Mouse (Mus musculus) bone marrow macrophage, adult 2 months (primary cell): ENCODE measurements at regions not wholly inside any gene's neighbourhood (a gene's known extent, or its start where the extent isn't known, plus 50 kb on each side); places are given as distances from the start of the nearest gene placed in this dataset.

ENCODE experiments used
- H3K27ac ChIP-seq: 2 replicates; pipeline ENCODE4 v1.5.1; 2012; ENCODE audit warnings: low read depth, low read length; ENCODE audit not compliant: insufficient read depth
- H3K4me1 ChIP-seq: 2 replicates; pipeline ENCODE4 v1.6.1; 2012; ENCODE audit warnings: low read length; ENCODE audit not compliant: control insufficient read depth, insufficient read depth
- H3K4me3 ChIP-seq: 2 replicates; pipeline ENCODE4 v1.5.1; 2012; ENCODE audit warnings: mild to moderate bottlenecking, low read length, moderate library complexity; ENCODE audit not compliant: insufficient read depth
- CTCF ChIP-seq: IDR thresholded peaks from 2 replicates; pipeline ENCODE4 v1.5.1; 2012; ENCODE audit warnings: low read depth, mild to moderate bottlenecking, low read length, moderate library complexity
- POLR2A ChIP-seq: IDR thresholded peaks from 2 replicates; pipeline ENCODE4 v1.6.1; 2012; ENCODE audit warnings: mild to moderate bottlenecking, low read depth, low read length, borderline replicate concordance

GRCm38 (mm10) chr13:53875546-53875945 lies 180.0 kb downstream of the Drd1 start:
- no peak for TF ChIP-seq CTCF
- TF ChIP-seq POLR2A, result no peak
- no peaks in the 10 kb centered on the region for H3K4me1 ChIP-seq

GRCm38 (mm10) chr13:53865323-53865722 lies 190.2 kb downstream of the Drd1 start:
- Histone ChIP-seq H3K27ac (no peak overlapping the region), H3K4me3 (no peak overlapping the region), H3K4me1 (no peaks in the 10 kb centered on the region)
- TF ChIP-seq CTCF, result no peak
- no peak for TF ChIP-seq POLR2A

More at GRCm38 (mm10) chr13:53875546-53875945, 180.0 kb downstream of the Drd1 start:
- Histone ChIP-seq H3K27ac (no peak overlapping the region), H3K4me3 (no peak overlapping the region)

- TF ChIP-seq CTCF, result no peak
- TF ChIP-seq POLR2A, result no peak
- Histone ChIP-seq H3K4me1 (no peaks in the 10 kb centered on the region), H3K27ac (no peak overlapping the region), H3K4me3 (no peak overlapping the region)
These were observed 193.2 kb downstream of the Drd1 start for GRCm38 (mm10) chr13:53862336-53862735.

GRCm38 (mm10) chr13:53854196-53854595 lies 201.3 kb downstream of the Drd1 start:
- no peak overlapping the region for H3K27ac ChIP-seq
- no peaks in the 10 kb centered on the region for H3K4me1 ChIP-seq
- TF ChIP-seq POLR2A (no peak), CTCF (no peak)
- H3K4me3 ChIP-seq, result no peak overlapping the region

GRCm38 (mm10) chr13:53850146-53850545 lies 205.4 kb downstream of the Drd1 start:
- TF ChIP-seq CTCF (no peak), POLR2A (no peak)
- no peaks in the 10 kb centered on the region for H3K4me1 ChIP-seq
- H3K27ac ChIP-seq, result no peak overlapping the region
- H3K4me3 ChIP-seq, result no peak overlapping the region

- no peak overlapping the region for H3K4me3 ChIP-seq
- H3K4me1 ChIP-seq, result no peaks in the 10 kb centered on the region
- H3K27ac ChIP-seq, result no peak overlapping the region
- TF ChIP-seq CTCF (no peak), POLR2A (no peak)
These were observed 209.3 kb downstream of the Drd1 start for GRCm38 (mm10) chr13:53846221-53846620.

GRCm38 (mm10) chr13:53845786-53846185 lies 209.7 kb downstream of the Drd1 start:
- Histone ChIP-seq H3K4me3 (no peak overlapping the region), H3K27ac (no peak overlapping the region), H3K4me1 (no peaks in the 10 kb centered on the region)
- TF ChIP-seq CTCF (no peak), POLR2A (no peak)

GRCm38 (mm10) chr13:53825957-53826580 lies 229.4 kb downstream of the Drd1 start:
- no peak overlapping the region for H3K27ac ChIP-seq
- TF ChIP-seq CTCF (no peak), POLR2A (no peak)

GRCm38 (mm10) chr13:53822061-53822460 lies 233.4 kb downstream of the Drd1 start:
- TF ChIP-seq CTCF (no peak), POLR2A (no peak)
- no peaks in the 10 kb centered on the region for H3K4me1 ChIP-seq
- H3K27ac ChIP-seq, result no peak overlapping the region
- no peak overlapping the region for H3K4me3 ChIP-seq

More at GRCm38 (mm10) chr13:53825957-53826580, 229.4 kb downstream of the Drd1 start:
- Histone ChIP-seq H3K4me1 (no peaks in the 10 kb centered on the region), H3K4me3 (no peak overlapping the region)

- TF ChIP-seq CTCF, result no peak
- TF ChIP-seq POLR2A, result no peak
- Histone ChIP-seq H3K27ac (no peak overlapping the region), H3K4me3 (no peak overlapping the region), H3K4me1 (no peaks in the 10 kb centered on the region)
These were observed 239.9 kb downstream of the Drd1 start for GRCm38 (mm10) chr13:53815629-53816028.

- H3K4me1 ChIP-seq, result no peaks in the 10 kb centered on the region
- H3K4me3 ChIP-seq, result no peak overlapping the region
- TF ChIP-seq CTCF (no peak), POLR2A (no peak)
- no peak overlapping the region for H3K27ac ChIP-seq
These were observed 241.4 kb downstream of the Drd1 start for GRCm38 (mm10) chr13:53814088-53814487.
